Mouse (Mus musculus) megakaryocyte progenitor cell, adult 5-6 weeks (primary cell): ENCODE results near the gene Gbp8. TPM values are rescaled to one million over a fixed set of nuclear protein-coding genes. Genes with fewer than 3 reads are reported as not detected.
"Not testable (repeated sequence)": the region's sequence is repeated elsewhere in the genome, so short reads cannot be mapped to it uniquely, and the experiment has no call there.

Experiments used
- ATAC-seq: replicated peaks from 2 replicates; pipeline ENCODE4 v1.8.0; 2016; ENCODE audit warnings: mild to moderate bottlenecking, moderate TSS enrichment, inconsistent platforms; ENCODE audit not compliant: poor library complexity
- total RNA-seq, 2 experiments: library from RNA; stranded (forward) in 1 of 2; stranded (reverse) in 1 of 2; fragments of 157-497, 149-512 nt in 1 of 2; fragments of 200-1000 nt in 1 of 2; gene quantifications; 2 replicates each; pipeline versions ENCODE4 v1.2.3 to v1.2.4; 2015 to 2017

The Gbp8 gene
- 0.78 TPM in 1 of 2 replicates, not detected in the other for total RNA-seq (2015)
- 0.14 and 0.46 TPM in 2 replicates for total RNA-seq (2017)

DNA sequence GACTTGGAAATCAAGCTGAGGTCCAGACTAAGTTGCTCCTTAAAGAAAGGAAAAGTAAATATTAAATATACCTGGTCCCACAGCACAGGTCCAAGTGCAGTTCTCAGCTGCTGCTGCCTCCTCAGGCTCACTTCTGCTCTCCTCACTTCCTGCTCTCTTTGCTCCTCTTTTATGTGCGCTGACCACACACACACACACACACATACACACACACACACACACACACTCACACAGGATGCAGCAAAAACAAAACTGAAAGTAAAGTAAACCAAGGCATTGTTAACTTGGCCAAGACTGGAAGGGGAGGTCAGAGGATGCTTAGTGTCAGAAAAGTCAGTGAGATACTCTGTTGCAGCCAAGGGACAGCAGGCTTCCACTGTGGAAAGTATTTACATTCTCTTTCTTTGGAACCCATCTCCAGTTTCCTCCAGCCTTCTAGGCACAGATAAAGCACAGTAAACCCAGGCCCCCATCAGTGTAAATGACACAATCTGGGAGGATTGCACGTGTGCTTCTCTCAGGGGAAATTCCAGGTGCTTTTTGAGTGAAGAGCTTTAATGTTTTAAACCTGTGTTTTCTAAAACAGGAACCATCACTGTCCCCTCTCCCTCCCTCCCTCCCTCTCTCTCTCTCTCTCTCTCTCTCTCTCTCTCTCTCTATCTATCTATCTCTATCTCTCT lies at the start of gene Gbp8, which contains the start of the genes Gbp9 and Gbp4:
Gene Gbp8, minus strand, starts transcription at position 132 of the 680 bp plus-strand sequence.
Gene Gbp9, minus strand, starts transcription at position 131 of the 680 bp plus-strand sequence.
Gene Gbp4, minus strand, starts transcription at position 178 of the 680 bp plus-strand sequence.
- ATAC-seq = peak; percentile 79

DNA sequence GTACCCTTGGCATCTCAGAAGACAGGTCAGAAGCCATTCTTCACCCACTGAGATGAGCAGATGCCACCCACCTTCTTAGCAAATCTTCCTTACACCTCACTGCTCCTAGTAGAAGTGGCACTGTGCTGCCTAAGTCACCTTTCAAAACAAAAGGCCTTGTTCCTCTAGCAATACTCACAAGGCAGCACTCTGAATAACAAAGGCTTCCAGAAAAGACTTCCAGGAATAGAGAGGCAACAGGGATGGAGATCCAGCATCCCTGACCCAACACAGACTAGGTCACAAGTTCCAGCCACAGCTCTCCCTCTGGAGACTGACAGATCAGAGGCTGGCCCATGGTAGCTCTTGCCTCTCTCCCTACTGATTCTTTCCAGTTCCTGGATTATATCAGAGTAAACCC lies 42.1 kb upstream of the Gbp8 start:
- ATAC-seq = no peak

DNA sequence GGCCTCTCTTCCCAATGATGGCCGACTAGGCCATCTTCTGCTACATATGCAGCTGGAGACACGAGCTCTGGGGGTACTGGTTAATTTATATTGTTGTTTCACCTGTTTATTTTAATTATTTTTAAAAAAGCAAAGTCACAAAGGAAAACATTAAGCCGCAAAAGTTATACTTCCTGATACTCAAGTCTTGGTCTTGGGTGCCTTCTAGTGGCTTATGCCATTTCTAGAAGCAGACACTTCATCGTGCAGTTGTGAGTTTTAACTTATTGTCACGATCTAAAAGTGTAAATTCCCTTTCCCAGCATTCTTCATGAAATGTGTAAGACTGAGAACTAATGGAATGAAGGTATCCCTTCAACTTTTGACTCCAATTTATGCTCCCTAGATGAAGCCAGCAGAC lies 17.2 kb upstream of the Gbp8 start:
- no peak for ATAC-seq

DNA sequence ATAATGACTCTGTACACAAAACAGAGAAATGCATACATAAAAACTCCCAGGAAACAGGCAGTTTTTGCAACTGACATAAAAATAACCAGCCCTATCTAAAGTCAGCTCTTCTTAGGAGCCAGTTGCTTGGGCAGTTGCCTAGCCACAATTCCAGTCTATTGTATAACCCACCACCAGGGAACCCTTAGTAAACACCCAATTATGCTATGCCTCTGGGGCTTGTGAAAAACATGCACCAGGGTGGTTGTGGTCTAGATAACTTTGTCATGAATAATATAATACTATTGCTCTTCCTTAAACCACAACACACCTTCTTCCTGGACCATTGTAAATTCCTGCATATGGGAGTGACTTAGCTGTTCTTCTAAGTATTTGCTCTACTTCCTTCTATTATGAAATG lies 14.7 kb upstream of the Gbp8 start:
- ATAC-seq = no peak

DNA sequence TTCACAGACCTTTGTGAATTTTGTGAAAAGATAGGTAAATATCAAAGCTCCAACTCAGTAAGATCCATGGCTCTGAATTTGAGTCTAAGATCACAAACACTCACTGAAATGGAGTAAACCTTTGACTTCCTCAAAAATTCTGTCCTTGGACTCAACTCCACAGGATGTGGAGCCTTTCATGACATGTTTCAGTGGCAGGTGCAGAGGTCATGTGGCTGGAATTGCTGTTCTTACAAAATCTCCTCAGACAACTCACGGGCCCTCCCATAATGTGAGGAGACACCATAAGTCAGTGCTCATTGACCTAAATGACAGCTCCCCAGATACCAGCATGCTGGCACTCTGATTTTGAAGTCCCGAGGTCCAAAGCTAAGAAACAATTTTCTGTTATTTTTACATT lies 8.7 kb upstream of the Gbp8 start:
- ATAC-seq = peak; percentile 60

DNA sequence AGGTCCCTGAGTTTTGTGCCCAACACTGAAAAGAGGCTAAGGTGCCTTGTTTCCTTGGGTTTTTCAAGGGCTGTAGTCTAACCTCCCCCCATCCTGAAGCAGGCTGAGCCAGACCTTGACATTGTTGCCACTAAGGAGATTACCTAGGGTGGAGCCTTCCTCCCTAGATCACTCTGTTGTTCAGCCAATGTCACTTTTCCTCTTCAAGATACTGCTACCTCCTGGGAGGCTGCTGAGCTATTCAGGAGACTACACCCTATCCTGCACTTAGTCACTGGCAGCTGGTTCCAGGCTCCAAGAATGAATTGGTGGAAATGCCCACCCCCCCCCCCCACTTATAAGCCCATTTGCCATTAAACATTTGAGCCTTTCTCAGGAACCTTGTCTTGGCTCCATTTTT lies 7.1 kb upstream of the Gbp8 start:
- no peak for ATAC-seq

DNA sequence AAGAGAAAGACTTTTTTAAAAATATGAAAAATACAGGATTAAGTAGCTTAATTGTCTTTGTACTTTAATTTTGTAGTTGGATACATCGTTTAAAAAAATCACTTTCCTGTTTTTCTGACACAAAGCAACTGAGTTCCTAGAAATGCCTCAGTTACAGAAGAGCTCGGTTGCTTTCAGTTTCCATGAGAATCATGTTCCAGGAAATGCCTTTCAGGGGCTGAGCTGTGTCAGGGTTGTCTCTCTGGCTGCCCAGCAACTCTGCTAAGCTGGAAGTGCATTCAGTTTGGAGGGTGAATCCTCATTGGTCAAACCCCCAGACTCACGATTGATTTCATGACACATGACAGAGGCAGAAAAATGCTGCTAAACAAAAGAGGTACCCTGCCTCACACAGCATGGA lies 6.4 kb upstream of the Gbp8 start:
- 0 out of 2 replicates have a peak, but pooled peaks have one; percentile 31 for ATAC-seq

DNA sequence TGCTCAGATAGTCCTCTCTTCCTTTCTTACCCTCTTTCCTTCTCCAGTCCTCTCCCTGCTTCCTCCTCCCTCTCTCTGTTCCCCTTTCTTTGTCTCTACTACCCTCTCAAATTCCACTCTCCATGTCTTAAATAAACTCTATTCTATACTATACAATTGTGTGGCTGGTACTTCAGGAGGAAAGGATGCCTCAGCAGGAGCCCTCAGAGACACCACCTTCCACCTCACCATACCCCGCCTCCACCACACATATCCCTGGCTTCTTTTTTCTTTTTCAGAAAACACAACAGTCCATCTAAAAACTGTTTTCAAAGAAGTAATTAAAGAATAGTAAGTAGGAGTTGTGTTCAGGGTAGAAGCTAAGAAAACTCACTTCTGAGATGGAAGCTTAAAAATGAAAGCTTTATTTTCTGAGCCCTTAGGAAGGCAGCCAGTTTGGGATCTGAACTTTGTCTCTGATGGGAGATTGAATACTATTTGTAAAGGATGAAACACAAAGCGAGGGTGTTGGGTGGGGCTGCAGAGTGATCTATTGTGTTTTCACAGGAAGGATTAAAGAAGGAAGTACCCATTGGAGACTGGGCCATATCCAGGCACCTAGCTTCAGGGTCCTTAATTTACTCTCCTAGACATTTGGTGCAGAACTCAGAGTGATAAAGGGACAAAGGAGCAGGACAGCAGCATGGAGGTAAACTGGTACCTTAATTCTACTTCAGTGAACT lies 910 bp upstream of the Gbp8 start:
- not testable (repeated sequence) for ATAC-seq

DNA sequence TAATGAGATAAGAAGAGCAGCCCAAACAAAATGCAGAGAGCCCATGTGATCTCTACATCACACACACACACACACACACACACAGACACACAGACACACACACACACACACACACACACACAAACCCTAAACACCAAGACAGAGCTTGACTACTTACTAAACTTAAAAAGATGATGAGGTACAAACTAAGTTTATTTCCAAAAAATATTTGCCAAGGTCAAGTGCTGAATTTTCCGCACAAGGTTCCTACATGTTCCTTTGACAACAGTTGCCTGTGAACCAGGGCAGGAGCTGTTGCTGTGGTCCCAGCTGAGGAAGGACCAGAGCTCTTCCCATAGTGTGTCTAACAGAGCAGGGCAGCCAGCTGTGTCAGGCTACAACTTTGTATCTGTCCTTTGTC lies 434 bp downstream of the Gbp8 start:
- no peak for ATAC-seq

DNA sequence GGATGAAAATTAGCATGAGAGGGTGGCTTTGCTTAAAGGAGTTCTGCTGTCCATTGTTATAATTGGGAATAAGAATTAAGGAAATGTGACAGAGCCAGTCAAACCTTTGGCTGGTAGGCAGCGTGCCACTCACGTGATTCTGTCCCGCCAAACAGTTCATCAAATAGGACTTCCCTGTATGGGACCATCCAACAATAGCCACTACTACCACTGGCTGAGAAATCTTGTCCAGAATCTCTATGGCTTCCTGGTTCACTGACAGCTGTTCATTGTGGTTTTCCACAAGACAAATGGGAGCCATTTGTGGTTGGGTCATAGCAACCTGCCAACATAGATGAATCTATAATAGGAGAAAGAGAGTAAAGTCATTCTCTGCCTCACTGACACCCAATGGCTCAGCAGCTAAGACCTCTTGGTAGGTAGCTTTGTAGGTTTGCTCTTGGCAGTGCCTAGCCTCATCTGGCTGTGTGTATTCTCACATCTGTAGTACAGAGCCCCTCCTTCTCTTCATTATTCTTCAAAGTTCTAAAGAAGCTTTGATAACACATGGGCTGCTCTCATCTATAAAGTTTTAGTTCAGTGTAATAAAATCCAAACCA lies 2.5 kb downstream of the Gbp8 start:
- ATAC-seq = not testable (repeated sequence)

DNA sequence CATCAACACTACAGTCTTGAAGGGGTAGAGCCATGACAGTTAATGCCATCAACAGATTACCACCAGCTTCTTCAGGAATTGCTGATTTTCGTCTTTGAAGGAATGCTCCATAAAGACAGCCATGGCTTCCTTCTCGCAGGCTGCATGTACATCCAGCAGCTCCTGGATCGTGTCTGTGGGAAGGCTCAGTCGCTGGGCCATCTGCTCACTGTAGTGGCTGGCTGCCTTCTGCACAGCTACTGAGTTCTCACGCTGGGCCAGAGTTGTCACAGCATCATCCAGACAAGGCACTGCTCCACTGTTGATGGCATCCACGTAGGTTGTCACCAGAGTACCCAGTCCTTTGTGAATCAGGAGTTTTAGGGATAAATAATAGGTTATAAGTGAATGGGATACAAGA lies 17.6 kb downstream of the Gbp8 start:
- ATAC-seq = not testable (repeated sequence)

DNA sequence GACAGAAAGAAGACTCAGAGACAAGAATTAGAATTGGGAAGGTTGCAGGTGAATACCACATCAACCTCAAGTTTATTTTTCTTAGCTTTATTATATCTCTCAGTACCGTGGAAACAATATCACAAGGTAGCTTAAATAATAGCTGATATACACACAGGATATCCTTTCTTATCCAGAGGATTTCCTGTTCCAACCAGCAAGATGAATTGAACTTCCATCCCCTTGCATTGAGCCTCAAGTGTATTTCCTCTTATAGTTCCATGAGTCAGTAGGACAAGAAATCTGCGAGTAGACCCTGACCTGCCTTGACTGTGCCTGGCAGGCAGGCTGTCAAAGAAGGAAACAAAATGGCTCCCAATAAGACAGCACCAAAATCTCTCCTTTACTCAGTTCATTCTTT lies 23.6 kb downstream of the Gbp8 start:
- no peak for ATAC-seq

DNA sequence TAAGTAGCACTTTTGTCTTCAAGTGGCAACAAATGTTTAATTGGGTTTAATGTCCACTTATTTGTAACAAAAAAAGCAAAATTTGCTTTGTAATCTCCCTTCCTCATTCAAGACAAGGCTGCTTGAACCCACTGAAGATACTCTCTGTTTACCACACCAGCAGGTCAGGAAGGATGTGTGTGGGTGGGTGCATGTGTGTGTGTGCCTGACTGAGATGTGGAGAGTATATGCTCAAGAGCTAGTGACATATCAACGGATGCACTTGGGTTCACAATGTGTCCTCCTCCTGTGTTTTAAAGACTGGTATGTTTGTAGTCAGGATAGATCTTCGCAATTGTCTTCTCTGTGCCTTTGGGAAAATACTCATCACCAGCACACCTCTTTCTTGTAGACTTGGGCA lies 24.6 kb downstream of the Gbp8 start:
- ATAC-seq = no peak

DNA sequence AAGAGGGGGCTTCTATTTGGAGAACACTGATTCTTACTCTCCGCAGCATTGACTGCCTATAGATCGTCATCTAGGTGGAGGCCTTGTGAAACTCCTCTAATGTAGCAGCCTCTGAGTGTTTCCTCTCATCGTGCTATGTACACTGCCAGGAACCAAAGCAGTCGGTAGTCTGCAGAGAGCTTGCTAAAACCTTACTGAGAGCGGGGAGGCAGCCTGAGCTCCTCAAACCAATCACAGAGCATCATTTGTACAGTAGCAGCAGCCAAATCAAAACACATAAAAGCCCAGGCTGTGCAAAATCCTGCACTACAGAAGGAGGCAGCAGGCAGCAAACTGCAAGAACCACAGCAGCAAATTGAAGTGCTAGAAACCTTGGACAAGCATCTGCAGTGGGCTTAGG lies 25.7 kb downstream of the Gbp8 start:
- no peak for ATAC-seq

DNA sequence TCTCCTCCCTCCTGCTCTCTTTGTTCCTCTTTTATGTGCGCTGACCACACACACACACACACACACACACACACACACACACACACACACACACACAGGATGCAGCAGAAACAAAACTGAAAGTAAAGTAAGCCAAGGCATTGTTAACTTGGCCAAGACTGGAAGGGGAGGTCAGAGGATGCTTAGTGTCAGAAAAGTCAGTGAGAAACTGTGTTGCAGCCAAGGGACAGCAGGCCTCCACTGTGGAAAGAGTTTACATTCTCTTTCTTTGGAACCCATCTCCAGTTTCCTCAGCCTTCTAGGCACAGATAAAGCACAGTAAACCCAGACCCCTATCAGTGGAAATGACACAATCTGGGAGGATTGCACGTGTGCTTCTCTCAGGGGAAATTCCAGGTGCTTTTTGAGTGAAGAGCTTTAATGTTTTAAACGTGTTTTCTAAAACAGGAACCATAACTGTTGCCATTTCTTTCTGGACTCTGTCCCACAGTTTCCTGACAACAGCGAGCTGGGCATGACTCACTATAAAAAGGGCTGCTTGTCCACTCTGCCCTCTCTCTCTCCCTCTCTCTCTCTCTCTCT lies 29.0 kb downstream of the Gbp8 start:
- peak; percentile 90 for ATAC-seq

DNA sequence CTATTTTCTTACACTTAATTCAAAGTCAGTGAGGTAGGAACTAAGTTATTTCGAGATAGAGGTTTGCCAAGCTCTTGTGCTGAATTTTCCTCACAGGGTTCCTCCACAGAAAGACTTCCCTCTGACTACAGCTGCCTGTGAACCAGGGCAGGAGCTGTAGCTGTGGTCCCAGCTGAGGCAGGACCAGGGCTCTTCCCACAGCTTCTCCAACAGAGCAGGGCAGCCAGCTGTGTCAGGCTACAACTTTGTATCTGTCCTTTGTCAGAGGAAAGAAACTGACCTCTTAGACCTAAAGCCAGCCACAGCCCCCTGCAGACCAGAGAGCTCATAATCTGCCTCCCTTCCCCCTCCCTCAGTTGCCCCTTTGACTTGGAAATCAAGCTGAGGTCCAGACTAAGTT lies 29.6 kb downstream of the Gbp8 start:
- ATAC-seq = peak; percentile 19; the same call in 1 of the 2 replicates

DNA sequence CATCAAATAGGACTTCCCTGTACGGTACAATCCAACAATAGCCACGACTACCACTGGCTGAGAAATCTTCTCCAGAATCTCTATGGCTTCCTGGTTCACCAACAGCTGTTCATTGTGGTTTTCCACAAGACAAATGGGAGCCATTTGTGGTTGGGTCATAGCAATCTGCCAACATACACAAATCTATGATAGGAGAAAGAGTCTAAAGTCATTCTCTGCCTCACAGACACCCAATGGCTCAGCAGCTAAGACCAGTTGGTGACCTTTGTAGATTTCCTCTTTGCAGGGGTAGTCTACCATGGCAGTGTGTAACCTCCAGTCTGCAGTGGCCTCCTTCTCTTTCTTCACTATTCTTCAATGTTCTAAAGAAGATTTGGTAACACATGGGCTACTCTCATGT lies 33.7 kb downstream of the Gbp8 start:
- peak; percentile 23; the same call in 1 of the 2 replicates for ATAC-seq

DNA sequence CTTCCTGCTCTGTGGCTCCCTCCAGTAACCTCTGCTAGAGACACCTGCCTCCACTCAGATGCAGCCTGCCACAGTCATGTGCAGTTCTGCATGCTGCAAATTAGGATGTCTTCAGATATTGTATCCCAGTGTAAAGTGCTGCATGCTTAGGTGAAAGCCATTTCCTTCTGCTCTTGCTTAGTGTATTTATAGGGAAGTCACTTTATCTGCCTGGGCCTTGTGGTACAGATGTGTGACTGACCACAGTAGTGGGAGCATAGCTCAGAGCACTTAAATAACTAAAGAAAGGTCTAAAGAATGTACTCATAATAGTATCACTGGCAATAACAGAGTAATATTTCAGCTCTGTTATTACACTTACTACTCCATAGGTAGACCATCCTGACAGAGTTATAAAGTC lies 57.4 kb downstream of the Gbp8 start:
- ATAC-seq = no peak

DNA sequence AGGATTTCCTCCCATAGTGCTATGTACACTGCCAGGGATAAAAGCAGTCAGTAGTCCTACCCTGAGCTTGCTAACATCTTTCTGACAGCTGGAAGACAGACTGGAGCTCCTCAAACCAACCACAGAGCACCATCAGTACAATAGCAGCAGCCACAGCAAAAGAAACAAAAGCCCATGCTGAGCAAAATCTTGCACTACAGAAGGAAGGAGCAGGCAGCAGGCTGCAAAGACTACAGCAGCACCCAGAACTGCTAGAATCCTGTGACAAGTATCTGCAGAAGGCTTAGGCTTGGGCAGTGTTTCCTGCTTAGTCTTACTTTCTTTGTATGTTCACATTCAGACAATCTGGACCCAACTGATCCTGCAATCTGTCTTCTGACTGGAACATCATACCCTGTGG lies 71.0 kb downstream of the Gbp8 start:
- ATAC-seq = not testable (repeated sequence)

DNA sequence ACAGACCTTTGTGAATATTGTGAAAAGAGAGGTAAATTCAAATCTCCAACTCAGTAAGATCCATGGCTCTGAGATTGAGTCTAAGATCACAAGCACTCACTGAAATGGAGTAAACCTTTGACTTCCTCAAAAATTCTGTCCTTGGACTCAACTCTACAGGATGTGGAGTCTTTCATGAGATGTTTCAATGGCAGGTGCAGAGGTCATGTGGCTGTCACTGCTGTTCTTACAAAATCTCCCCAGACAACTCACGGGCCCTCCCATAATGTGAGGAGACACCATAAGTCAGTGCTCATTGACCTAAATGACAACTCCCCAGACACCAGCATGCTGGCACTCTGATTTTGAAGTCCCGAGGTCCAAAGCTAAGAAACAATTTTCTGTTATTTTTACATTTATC lies 74.9 kb downstream of the Gbp8 start:
- ATAC-seq = peak; percentile 54

DNA sequence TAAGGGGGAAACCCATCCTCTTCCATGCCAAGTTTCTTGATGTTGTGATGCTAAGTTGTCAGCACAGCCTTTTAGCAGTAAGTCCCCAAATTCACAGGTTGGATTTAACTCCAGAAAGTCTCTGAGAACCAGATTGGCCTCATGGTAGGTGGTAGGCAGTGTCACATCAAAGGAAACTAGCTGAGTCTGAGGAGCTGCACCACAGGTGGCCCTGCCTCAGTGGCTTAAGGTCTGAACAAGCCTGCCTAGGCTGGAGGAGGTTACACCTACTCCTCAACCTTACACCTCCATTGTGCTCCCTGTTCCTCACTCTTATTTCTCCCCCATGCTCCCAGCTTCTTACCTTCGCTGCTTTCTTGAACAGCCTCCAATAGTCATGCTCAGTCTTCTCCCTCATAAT lies 76.0 kb downstream of the Gbp8 start:
- no peak for ATAC-seq
